Mouse (Mus musculus): ENCODE results near the gene Plekha4. TPM values are rescaled to one million over a fixed set of nuclear protein-coding genes. Genes with fewer than 3 reads are reported as not detected.

The Plekha4 gene
- polyA plus RNA-seq, 1 experiment from 2014 or later, result 3.3 TPM

Other genes starting within 250 kb of the Plekha4 start
- gene Slc6a21, start 248.8 kb upstream of the Plekha4 start, polyA plus RNA-seq (2015; fragmentation: Nextera tagmentation; extraction: Ambion mirVana), result 0.16 TPM in 1 of 2 replicates, not detected in the other
- 11.3 TPM in 2 replicates for gene Trpm4, start 192.6 kb upstream of the Plekha4 start, polyA plus RNA-seq (2015; fragmentation: Nextera tagmentation; extraction: Ambion mirVana)
- gene Hrc, start 191.0 kb upstream of the Plekha4 start, polyA plus RNA-seq (2015; fragmentation: Nextera tagmentation; extraction: Ambion mirVana), result 0.65 and 0.68 TPM in 2 replicates
- gene Ppfia3, start 159.3 kb upstream of the Plekha4 start, polyA plus RNA-seq (2015; fragmentation: Nextera tagmentation; extraction: Ambion mirVana), result 29.9 and 32.1 TPM in 2 replicates
- gene Lin7b, start 155.7 kb upstream of the Plekha4 start, polyA plus RNA-seq (2015; fragmentation: Nextera tagmentation; extraction: Ambion mirVana), result 33.7 and 38.7 TPM in 2 replicates
- 179 and 183 TPM in 2 replicates for gene Snrnp70, start 130.6 kb upstream of the Plekha4 start, polyA plus RNA-seq (2015; fragmentation: Nextera tagmentation; extraction: Ambion mirVana)
- gene Kcna7, start 120.7 kb upstream of the Plekha4 start, polyA plus RNA-seq (2015; fragmentation: Nextera tagmentation; extraction: Ambion mirVana), result not detected in 2 replicates
- gene Ntf5, start 112.6 kb upstream of the Plekha4 start, polyA plus RNA-seq (2015; fragmentation: Nextera tagmentation; extraction: Ambion mirVana), result 0.17 TPM in 1 of 2 replicates, not detected in the other
- 0.92 and 2.0 TPM in 2 replicates for gene Lhb, start 105.5 kb upstream of the Plekha4 start, polyA plus RNA-seq (2015; fragmentation: Nextera tagmentation; extraction: Ambion mirVana)
- gene Gys1, start 91.5 kb upstream of the Plekha4 start, polyA plus RNA-seq (2015; fragmentation: Nextera tagmentation; extraction: Ambion mirVana), result 23.4 and 25.1 TPM in 2 replicates
- 108 and 110 TPM in 2 replicates for gene Ruvbl2, start 88.2 kb upstream of the Plekha4 start, polyA plus RNA-seq (2015; fragmentation: Nextera tagmentation; extraction: Ambion mirVana)
- gene Ftl1, start 66.4 kb upstream of the Plekha4 start, polyA plus RNA-seq (2015; fragmentation: Nextera tagmentation; extraction: Ambion mirVana), result 5,657 and 5,762 TPM in 2 replicates
- gene Bax, start 59.4 kb upstream of the Plekha4 start, polyA plus RNA-seq (2015; fragmentation: Nextera tagmentation; extraction: Ambion mirVana), result 245 and 250 TPM in 2 replicates
- gene Tulp2, start 44.5 kb upstream of the Plekha4 start, polyA plus RNA-seq (2015; fragmentation: Nextera tagmentation; extraction: Ambion mirVana), result 0.13 and 0.30 TPM in 2 replicates
- not detected in 2 replicates for gene Gm45808, start 39.5 kb upstream of the Plekha4 start, polyA plus RNA-seq (2015; fragmentation: Nextera tagmentation; extraction: Ambion mirVana)
- gene Dhdh, start 37.5 kb upstream of the Plekha4 start, polyA plus RNA-seq (2015; fragmentation: Nextera tagmentation; extraction: Ambion mirVana), result 4.5 and 4.6 TPM in 2 replicates
- 137 TPM in 2 replicates for gene Nucb1, start 15.9 kb upstream of the Plekha4 start, polyA plus RNA-seq (2015; fragmentation: Nextera tagmentation; extraction: Ambion mirVana)
- 13.8 and 14.4 TPM in 2 replicates for gene Ppp1r15a, start 62 bp upstream of the Plekha4 start, polyA plus RNA-seq (2015; fragmentation: Nextera tagmentation; extraction: Ambion mirVana)
- 0.18 and 0.26 TPM in 2 replicates for gene Hsd17b14, start 28.6 kb downstream of the Plekha4 start, polyA plus RNA-seq (2015; fragmentation: Nextera tagmentation; extraction: Ambion mirVana)
- gene Bcat2, start 43.8 kb downstream of the Plekha4 start, polyA plus RNA-seq (2015; fragmentation: Nextera tagmentation; extraction: Ambion mirVana), result 22.2 and 22.7 TPM in 2 replicates
- gene Fgf21, start 89.2 kb downstream of the Plekha4 start, polyA plus RNA-seq (2015; fragmentation: Nextera tagmentation; extraction: Ambion mirVana), result not detected in 2 replicates
- not detected in 2 replicates for gene Fut1, start 91.0 kb downstream of the Plekha4 start, polyA plus RNA-seq (2015; fragmentation: Nextera tagmentation; extraction: Ambion mirVana)
- gene Izumo1, start 95.5 kb downstream of the Plekha4 start, polyA plus RNA-seq (2015; fragmentation: Nextera tagmentation; extraction: Ambion mirVana), result 0.08 and 0.09 TPM in 2 replicates
- 20.2 and 24.3 TPM in 2 replicates for gene Rasip1, start 101.2 kb downstream of the Plekha4 start, polyA plus RNA-seq (2015; fragmentation: Nextera tagmentation; extraction: Ambion mirVana)
- gene Mamstr, start 113.6 kb downstream of the Plekha4 start, polyA plus RNA-seq (2015; fragmentation: Nextera tagmentation; extraction: Ambion mirVana), result 4.0 and 5.2 TPM in 2 replicates
- gene Fut2, start 140.1 kb downstream of the Plekha4 start, polyA plus RNA-seq (2015; fragmentation: Nextera tagmentation; extraction: Ambion mirVana), result 0.05 and 0.32 TPM in 2 replicates
- gene Ntn5, start 157.7 kb downstream of the Plekha4 start, polyA plus RNA-seq (2015; fragmentation: Nextera tagmentation; extraction: Ambion mirVana), result 1.4 and 1.6 TPM in 2 replicates
- 0.35 and 0.89 TPM in 2 replicates for gene Sec1, start 168.1 kb downstream of the Plekha4 start, polyA plus RNA-seq (2015; fragmentation: Nextera tagmentation; extraction: Ambion mirVana)
- gene Car11, start 173.5 kb downstream of the Plekha4 start, polyA plus RNA-seq (2015; fragmentation: Nextera tagmentation; extraction: Ambion mirVana), result 58.6 and 67.3 TPM in 2 replicates
- 2.9 and 4.1 TPM in 2 replicates for gene Dbp, start 178.8 kb downstream of the Plekha4 start, polyA plus RNA-seq (2015; fragmentation: Nextera tagmentation; extraction: Ambion mirVana)
- gene Rpl18, start 189.1 kb downstream of the Plekha4 start, polyA plus RNA-seq (2015; fragmentation: Nextera tagmentation; extraction: Ambion mirVana), result 528 and 575 TPM in 2 replicates
- 24.4 and 26.9 TPM in 2 replicates for gene Sphk2, start 191.7 kb downstream of the Plekha4 start, polyA plus RNA-seq (2015; fragmentation: Nextera tagmentation; extraction: Ambion mirVana)
- gene Fam83e, start 194.9 kb downstream of the Plekha4 start, polyA plus RNA-seq (2015; fragmentation: Nextera tagmentation; extraction: Ambion mirVana), result 0.38 and 0.57 TPM in 2 replicates
- not detected in 2 replicates for gene Spaca4, start 199.5 kb downstream of the Plekha4 start, polyA plus RNA-seq (2015; fragmentation: Nextera tagmentation; extraction: Ambion mirVana)

All from hindbrain, embryonic 15.5 days (tissue).